Mouse (Mus musculus): Measurements from ENCODE around the gene Edc3.
A peak's percentile ranks its signal among the peaks of the same experiment; 100 is the strongest.

Edc3 gene

DNA sequence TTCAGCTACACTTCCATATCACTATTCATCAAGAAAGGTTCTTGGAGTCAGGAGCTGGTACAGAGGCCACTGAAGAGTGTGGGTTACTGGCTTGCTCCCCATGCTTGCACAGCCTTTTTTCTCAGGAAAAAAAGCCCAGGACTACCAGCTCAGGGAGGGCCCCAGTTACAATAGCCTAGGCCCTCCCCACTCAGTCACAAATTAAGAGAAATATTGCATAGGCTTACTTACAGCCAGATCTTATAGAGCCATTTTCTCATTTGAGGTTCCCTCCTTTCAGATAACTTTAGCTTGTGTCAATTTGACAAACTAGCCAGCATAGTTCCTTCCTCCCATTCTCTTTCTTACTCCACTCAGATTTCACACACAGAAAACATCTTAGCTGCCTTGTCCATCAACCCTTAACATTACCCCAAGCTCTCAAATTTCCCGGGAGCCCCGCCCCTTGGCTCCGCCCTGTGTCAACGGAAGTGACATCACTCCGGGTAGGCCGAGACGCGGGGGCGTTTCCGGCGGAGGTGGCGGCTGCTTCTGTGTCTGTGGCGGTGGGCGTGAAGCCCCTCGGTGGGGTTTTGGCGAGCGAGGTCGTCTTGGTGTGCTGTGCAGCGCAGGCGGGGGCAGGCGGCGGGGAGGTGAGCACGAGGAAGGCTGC, at the start of gene Edc3:
Edc3 (plus strand) TSS at position 473 of the 652 bp plus-strand sequence.
- DNase-seq = peak; percentile 97 to 98

DNA sequence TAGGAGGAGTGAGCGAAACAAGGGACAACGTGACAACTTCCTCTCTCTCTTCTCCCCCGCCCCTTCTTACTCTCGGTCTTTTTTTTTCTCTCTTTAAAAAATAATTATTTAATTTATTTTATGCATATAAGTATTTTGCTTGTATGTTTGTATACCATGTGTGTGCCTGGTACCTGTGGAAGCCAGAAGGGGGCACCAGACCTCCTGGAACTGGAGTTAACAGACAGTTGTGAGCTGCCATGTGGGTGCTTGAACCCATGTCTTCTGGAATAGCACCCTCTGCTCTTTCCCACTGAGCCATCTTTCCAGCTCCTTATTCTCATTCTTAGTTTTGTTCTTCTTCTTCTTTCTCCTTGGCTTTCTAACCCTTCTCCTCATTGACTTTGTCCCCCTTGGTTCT, 49.4 kb upstream of the Edc3 start:
- no peak for DNase-seq

DNA sequence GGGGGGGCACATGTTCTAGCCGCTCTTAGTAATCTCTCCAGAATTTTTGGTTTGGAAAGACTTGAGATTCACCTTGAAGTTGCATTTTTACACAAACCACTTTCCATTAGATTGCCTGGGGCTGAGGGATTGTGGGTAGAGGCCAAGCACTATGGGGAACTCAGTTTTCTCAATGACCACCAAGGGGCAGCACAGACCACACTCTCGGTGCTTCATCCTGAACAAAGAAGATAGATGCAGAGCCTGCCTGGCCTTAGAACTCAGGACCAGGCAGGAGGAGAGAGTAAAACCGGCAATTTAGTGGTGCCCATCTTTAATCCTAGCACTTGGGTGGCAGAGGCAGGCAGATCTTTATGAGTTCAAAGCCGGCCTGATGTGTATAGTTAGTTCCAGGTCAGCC, 48.6 kb upstream of the Edc3 start:
- DNase-seq = peak; percentile 78 to 85

DNA sequence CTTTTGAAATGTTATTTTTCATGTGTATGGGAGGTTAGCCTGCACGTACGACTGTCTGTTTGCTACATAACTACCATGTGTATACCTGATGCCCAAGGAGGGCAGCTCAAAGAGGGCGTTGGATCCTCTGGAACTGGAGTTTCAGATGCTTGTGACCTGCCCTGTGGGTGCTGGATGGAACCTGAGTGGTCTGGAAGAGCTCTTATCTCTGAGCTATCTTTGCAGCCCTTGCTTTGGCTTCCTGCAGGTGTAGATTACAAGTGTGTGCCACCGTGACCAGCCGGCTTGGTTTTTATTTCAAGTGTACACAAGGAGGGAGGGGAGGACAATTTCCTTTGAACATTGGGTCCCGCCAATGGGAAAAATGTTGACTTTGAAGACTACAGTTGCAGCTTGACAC, 47.8 kb upstream of the Edc3 start:
- DNase-seq = no peak

DNA sequence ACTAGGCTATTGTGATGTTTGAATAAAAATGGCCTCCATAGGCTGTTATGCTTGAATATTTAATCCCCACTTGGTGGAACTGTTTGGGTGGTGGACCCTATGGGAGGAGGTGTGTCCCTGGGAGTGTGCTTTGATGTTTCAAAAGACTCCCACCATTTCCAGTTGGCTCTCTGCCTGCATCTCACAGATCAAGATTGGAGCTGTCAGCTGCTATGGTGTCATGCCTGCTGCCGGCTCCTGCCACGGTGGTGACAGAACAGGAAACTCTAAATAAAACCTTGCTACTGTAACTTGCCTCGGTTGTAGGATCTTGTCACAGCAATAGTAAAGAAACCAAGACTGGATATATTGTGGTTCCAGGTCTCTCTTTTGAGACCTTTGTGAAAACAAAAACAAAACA, 46.8 kb upstream of the Edc3 start:
- DNase-seq = no peak

DNA sequence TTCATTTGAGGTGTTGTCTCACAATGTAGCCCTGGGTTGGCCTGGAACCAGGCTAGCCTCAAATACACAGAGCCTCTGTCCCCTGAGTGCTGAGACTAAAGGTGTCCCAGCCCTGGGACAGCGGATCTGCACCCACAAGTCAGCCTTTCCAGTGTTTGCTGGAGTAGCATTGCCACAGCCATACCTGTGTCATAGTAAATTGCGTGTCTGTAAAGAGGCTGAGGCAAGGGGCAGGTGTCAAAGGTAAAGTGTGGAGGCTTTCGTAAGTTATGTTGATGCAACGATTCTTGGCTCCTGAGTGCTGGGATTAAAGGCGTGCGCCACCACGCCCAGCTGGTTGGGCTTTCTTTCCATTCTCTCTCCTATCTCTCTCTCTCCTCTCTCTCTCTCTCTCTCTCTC, 43.7 kb upstream of the Edc3 start:
- DNase-seq = no peak

DNA sequence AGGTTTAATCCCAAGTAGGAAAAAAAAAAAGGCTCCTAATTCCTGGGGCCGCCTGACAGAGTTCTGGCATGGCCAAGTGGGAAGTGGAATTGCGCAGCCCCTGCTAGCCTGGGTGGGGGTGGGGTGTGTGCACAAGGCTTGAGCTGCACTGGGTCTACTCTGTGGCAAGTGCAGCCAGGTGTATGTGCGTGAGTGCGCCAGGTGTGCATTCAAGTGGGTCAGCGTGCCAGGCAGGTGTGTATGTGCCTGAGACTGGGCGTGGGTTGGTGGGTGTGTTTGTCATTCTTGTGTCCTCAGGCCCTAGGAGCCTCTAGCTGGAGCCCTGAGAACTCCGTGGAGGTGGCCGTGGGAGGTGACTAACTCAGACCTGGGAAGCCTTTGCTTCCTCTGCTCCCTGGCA, 41.8 kb upstream of the Edc3 start:
- no peak for DNase-seq

DNA sequence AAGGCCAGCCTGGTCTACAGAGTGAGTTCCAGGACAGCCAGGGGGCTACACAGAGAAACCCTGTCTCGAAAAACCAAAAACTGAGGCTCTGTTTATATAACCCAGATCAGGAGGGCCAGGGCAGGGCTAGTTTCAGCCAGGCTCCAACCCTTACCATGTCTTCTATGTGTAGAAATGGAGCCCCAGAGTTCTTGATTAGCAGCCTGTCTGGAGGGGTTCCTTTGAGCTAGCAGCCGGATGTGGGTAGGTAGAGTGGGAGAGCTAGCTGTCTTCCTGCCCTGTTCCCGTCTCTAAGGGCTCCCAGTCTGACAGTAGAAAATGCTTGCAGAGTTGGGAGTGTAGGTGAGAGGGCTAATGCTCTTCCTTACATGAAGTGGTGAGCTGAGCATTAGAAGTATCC, 41.2 kb upstream of the Edc3 start:
- no peak for DNase-seq

DNA sequence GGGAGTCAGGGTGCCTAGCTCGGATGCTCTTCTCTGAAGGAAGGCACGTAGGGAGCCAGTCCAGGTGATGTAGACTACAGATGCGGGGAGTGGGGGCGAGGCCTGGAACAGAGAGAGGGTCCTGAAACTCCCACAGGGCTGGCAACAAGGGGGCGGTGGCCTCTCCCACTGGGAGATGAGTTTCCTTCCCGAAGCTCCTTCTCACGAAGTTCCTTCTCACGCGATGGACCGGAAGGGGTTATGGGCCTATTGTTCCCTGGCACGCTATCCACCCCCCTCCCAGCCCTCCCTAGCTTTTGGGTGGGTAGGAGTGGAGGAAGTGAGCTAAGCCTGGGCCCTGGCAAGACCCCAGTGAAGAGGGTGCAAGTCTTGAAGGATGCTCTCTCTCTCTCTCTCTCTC, 40.5 kb upstream of the Edc3 start:
- DNase-seq = peak in 1 of 2 experiments; percentile 22

DNA sequence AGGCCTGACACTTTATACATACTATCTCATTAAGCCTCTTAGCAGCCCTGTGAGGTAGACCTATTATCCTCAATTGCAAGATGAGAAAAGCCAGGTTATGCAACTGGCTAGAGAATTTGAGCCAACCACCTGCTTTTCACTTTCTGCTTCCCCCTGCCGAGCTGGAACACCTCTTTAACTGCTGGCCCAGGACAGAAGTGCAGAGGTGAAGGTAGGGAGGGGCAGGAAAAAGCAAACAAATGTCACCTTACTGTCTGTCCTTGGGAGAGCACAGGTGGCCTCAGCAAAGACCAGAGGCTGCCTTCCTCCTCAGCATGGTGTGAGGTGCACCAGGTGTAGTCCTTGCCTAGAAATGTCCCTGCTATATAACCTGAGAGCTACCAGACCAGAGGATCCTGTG, 40.1 kb upstream of the Edc3 start:
- DNase-seq = no peak

DNA sequence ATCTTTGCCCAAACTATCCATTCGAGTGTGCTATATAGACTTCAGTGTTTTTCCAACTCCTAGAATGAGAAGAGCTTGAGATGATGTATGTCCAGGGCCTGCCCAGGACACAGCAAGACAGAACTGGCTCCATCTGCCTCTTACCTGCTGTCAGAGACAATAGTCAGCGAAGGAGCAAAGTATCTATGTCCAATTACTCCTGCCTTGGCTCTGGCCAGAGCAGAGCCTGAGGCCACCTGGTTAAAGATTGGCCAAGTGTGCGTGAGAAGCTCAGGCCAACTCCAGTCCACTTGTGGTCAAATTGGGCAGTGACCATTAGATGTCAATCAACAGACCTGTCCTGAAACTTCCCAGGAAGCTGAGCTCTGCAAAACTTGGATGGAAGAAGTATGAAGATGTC, 38.8 kb upstream of the Edc3 start:
- DNase-seq = peak; percentile 36 to 63

DNA sequence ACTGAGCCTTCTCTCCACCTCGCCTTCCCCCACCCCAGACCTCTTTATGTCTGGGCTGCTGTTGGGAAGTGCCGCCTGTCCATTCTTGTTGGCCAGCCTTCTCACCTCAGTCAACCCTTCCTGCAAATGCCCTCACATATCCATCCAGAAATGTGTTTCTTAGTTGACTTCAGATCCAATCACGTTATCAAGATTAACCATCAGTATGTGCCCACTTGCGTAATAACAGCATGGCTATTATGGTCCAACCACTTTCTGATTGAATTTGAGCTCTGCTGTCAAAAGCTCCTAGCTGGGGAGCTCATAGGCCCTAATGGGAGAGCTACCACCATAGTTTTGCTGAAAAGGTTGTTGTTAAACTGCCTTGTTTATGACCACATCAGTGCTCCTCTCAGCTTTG, 37.3 kb upstream of the Edc3 start:
- no peak for DNase-seq

DNA sequence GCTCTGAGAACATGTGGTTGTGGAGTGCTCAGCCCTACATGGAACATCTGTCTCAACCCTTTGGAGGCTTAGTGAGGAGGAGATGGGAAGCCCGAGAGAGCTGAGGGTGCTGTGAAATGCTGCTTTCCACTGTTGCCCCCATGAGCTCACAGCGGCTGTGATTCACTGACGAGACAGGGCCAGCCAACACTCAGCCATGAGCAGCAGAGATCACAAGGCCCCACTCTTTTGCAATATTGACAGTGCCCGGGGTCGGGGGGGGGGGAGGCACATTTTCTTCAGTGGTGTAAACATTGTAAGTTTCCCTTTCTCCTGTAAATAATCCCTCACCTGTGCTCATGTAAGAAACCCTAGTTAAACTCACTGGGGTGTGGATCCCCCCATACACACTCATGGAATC, 36.8 kb upstream of the Edc3 start:
- DNase-seq = no peak

DNA sequence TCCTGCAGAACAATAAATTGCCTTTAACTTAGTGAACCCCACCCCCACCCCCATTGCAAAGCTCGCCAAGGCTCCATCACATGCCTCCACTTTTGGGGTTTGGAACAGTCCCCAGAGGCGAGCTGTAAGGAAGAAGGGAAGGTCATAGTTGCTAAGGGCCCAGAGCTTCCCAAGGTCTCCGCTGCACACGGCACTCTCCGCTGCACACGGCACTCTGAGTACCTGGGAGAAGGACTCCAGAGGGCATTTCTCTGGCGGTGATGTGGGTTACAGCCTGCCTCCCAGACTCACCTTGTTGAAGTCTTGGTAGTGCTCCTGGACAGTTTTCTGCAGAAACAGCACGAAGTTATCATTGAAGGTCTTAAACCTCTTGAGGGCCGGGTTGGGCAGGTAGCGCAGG, 26.9 kb upstream of the Edc3 start:
- DNase-seq = no peak

DNA sequence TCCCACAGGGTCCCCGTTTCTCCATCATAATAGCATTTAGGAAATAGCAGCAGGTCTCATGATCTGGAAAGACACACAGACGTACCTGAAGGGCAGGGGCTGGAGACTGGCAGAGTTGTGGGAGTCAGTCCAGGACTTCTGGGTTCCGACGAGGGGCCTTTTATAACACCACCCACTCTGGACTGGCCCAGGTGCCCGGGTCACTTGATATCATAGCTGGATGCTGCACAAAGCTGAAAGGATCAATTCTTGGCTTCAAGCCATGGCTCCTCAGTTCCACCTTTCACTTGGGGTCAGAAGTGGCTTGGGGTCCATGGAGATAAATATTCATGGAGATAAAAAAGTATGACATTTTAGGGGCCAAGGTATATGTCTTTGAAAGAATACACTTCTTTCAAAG, 24.8 kb upstream of the Edc3 start, which contains the start of gene Cyp1a2:
Cyp1a2 (minus strand) TSS at position 184 of the 400 bp plus-strand sequence.
- no peak for DNase-seq

DNA sequence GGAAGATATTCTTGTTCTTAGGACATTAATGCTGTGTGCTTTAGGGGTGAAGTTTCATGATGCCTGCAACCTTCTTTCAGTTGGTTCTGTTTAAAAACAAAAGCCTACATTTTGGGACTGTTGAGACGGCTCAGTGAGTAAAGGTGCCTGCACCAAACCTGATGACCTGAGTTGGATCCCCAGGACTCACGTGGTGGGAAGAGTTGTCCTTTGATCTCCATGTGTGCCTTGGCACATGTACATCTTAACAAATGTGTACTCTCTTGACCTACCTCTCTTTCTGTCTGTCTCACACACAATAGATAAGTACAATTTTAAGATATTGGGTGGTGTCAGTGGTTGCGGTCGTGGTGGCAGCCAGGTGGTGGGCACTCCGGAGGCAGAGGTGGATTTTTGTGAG, 22.3 kb upstream of the Edc3 start:
- no peak for DNase-seq

DNA sequence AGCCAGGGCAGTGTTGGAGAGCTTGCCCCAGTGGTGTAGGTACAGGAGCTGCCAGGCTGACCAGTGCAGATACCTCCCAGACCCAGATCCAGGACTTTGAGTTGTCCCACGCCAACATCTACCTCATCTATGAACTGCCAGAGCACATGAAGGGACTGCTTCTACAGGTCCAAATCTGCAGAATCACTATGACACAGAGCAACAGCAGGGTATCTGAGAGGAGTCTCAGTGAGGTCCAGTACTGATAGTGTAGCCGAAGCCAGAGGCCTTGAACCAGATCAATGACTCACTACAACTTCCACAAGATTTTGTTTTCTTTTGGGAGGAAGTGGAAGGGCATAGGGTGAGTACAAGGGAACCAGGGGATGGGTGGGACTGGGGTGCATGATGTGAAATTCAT, 20.6 kb upstream of the Edc3 start, which contains the start of gene Cyp1a1:
Cyp1a1 (plus strand) TSS at position 178 of the 400 bp plus-strand sequence.
- no peak for DNase-seq

DNA sequence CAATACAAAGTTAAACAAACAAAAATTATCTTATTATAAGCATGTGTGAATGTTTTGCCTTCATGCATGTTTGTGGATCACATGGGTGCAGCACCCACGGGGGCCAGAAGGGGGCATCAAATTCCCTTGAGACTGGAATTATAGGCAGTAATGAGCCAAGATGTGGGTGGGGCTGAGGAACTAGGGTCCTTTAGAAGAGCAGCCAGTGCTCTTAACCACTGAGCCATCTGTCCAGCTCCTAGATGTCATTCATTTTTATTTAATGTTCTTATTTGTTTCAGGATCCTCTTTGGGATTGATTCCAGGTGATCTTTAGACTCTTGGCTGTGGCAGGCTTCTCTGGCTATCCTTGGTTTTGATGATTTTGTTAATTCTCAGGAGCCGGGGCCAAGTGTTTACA, 20.2 kb upstream of the Edc3 start:
- peak; percentile 29 to 37 for DNase-seq

DNA sequence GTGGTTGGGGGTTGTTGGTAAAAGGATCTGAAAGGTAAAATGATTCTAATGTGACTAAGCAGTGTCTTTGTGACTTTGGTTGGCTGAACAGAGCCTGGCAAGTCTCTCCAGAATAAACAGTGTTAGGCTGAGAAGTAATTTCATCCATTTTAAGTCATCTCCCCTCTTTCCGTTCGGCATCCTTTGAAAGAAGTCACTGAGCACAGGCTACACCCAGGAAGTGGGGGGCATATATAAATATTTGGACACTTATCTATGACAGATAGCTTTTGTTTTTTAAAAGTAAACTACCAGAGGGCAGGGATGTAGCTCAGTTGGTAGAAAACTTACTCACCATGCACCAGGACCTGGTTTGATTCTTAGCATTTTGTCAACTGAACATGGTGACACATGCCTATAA, 19.7 kb upstream of the Edc3 start:
- no peak for DNase-seq

DNA sequence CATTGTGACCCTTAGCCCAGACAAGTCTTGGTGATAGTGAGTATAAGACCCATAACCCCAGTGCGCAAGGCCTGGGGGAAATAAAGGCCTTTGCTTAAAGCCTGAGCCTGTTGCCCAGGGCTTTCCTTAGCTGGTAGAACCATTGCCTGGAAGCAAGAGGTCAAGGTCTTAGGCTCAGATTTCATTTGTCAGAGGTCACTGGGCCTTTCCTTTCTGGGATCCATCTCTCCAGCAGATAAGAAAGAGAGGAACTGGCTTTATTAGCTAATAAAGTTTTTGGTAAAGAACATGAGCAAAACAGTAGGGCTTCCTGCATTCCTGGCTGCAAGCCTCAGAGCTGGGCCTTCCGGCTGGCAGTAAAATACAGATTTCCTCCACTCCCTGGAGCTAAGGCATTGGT, 14.2 kb upstream of the Edc3 start:
- no peak for DNase-seq

DNA sequence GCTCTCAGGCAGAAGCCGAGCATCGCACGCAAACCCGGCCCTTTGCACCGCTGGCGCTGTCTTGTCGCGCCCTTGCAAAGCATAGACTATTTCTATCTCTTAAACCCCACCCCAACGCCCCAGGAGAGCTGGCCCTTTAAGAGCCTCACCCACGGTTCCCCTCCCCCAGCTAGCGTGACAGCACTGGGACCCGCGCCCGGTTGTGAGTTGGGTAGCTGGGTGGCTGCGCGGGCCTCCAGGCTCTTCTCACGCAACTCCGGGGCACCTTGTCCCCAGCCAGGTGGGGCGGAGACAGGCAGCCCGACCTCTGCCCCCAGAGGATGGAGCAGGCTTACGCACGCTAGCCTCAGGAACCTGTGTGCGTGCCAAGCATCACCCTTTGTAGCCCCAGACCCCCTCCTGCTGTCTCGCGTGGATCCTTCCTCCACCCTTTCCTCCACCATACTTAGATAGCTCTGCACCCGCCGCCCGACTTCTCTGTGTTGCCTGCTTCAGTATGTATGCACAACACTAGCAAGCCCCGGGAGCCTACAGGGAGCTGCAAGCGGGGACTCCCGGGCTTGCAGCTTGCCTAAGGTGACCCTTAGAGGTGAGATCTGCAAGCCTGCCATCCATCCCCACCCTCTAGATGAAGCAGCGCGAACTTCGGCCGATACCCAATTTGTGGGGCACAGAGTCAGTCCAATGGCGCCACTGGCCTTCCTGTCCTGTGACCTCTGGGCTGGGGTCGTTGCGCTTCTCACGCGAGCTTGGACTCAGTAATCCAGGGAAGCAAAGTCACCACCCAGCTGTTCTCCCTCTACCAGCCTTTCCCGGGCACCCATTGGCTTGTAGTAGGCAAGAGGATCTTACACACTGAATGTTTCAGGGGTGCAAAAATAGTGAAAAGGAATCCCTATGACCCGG, 11.7 kb upstream of the Edc3 start:
- peak; percentile 45 to 60 for DNase-seq

DNA sequence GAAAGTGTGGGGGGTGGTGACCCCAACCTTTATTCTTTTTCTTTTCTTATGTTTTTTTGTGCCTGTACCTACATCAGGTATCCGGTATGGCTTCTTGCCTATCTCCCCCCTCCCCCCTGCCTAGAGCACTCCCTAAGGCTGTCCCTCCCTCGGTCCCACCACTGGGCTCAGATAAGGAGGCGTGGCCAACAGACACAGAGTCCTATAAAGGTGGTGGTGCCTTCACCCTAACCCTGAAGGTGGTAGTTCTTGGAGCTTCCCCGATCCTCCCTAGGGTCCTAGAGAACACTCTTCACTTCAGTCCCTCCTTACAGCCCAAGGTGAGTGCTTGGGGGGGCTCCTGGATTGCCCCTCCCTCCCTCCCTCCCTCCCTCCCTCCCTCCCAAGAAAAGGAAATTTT, 11.0 kb upstream of the Edc3 start:
- DNase-seq = no peak

DNA sequence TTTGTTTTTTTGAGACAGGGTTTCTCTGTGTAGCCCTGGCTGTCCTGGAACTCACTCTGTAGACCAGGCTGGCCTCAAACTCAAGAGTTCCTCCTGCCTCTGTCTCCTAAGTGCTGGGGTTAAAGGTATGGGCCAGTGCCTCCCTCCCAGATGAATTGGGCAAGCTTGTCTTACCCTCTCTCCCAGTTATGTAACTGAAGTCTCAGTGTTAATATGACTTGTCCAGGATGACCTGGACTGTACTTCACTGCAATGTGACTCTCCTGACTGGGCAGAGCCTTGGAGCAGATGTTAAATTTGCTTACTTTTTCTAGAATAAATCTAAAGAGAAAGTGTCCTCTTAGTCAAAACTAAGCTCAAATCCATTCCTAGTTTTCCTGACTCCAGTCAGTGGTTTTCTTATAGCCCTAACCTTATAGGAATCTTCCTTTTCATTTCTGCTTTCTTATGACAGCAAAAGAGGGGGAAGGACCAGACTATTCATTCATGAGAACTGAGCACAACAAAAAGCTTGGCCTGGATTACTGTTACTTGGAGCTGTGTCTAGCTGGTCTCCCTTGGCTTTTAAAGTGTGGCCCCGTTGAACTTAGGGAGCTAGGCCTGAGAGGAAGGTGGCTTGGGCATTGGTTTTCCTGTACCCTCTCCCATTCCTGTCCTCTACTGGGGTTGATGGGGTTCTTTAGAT, 9.7 kb upstream of the Edc3 start:
- no peak for DNase-seq

DNA sequence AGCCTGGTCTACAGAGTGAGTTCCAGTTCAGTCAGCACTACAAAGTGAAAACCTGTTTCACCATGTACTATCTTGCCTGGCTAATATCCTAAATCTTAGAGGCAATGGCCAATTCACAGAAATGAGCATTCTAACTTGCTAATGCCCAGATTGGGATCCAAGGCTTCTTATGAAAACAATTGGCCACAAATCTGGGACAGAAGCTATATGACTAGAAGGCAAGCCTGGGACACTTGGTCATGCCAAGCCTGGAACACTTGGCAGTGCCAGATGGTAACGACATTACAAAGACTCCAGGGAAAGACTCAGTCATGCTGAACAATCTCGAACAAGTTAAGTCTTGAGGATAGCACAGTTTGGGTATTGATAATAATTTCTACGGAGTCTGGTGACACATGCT, 1.8 kb upstream of the Edc3 start:
- DNase-seq = no peak
